Comparison of ENCODE assay signal across 8 mouse cellular contexts in genomic region chr2:84886234-84886731, GRCm38 (mm10). TPM values are rescaled to one million over a fixed set of nuclear protein-coding genes. Genes with fewer than 3 reads are reported as not detected.
DNase-seq lines count a peak whose midpoint lies in the region; ATAC-seq and TF ChIP-seq lines count a peak whose summit lies in the region.

Gene Rtn4rl2, minus strand, starts transcription at chr2:84886710.

- H3K27ac ChIP-seq in kidney, embryonic 16.5 days (ENCODE audit: low read length) = no peak within 1 kb of the TSS
- H3K27ac ChIP-seq in bone marrow macrophage, adult 2 months (ENCODE audit: insufficient read depth, low read depth, low read length) = no peak within 1 kb of the TSS
- H3K27ac ChIP-seq in heart, embryonic 15.5 days = no peak within 1 kb of the TSS
- H3K27ac ChIP-seq in limb, embryonic 11.5 days (replicated peaks; ENCODE audit: low read depth, low read length) = no peak within 1 kb of the TSS

- under 1% methylated on average over 33 of the region's 35 CpGs for WGBS in kidney, embryonic 16.5 days
- 1% methylated on average over 33 of the region's 35 CpGs for WGBS in heart, embryonic 15.5 days
- WGBS in limb, embryonic 11.5 days = 1% methylated on average over 24 of the region's 35 CpGs

- peak within 1 kb of the TSS; percentile 61 for H3K9ac ChIP-seq in kidney, embryonic 16.5 days (replicated peaks; ENCODE audit: low read length)
- H3K9ac ChIP-seq in heart, embryonic 15.5 days = peak within 1 kb of the TSS; percentile 47
- peak within 1 kb of the TSS; percentile 27; the same call in 1 of the 2 replicates for H3K9ac ChIP-seq in limb, embryonic 11.5 days (ENCODE audit: low read length)

- H3K27me3 ChIP-seq in kidney, embryonic 16.5 days (ENCODE audit: insufficient read depth, low read length) = peaks cover 67% of the 10 kb centered on the region
- peaks cover 90% of the 10 kb centered on the region for H3K27me3 ChIP-seq in heart, embryonic 15.5 days
- peaks cover 80% of the 10 kb centered on the region for H3K27me3 ChIP-seq in limb, embryonic 11.5 days (ENCODE audit: control insufficient read depth, insufficient read depth, low read length)

- DNase-seq in kidney, adult 9 months = no peak
- DNase-seq in limb, embryonic 11.5 days (ENCODE audit: low spot score) = peak; percentile 54
- DNase-seq in retina, embryonic 14.5 days (ENCODE audit: low spot score) = peak; percentile 50
- no peak for DNase-seq in cerebellum, adult 9-11 months
- DNase-seq in yolk sac, embryonic 10.5 days (ENCODE audit: low spot score) = no peak

- H3K4me1 ChIP-seq in kidney, embryonic 16.5 days (ENCODE audit: insufficient read depth, low read length) = peaks cover 47% of the 10 kb centered on the region
- H3K4me1 ChIP-seq in bone marrow macrophage, adult 2 months (ENCODE audit: control insufficient read depth, insufficient read depth, low read length) = peaks cover 5% of the 10 kb centered on the region; the same call in 1 of the 2 replicates
- peaks cover 48% of the 10 kb centered on the region for H3K4me1 ChIP-seq in heart, embryonic 15.5 days (replicated peaks)
- H3K4me1 ChIP-seq in limb, embryonic 11.5 days (ENCODE audit: control insufficient read depth, insufficient read depth, low read length) = peaks cover 16% of the 10 kb centered on the region

- TF ChIP-seq CTCF in bone marrow macrophage, adult 2 months (IDR thresholded peaks at IDR 0.05; ENCODE audit: low read depth, low read length) = no peak

- no peaks in the 10 kb centered on the region for H3K36me3 ChIP-seq in kidney, embryonic 16.5 days (ENCODE audit: insufficient read depth, low read length)
- no peaks in the 10 kb centered on the region for H3K36me3 ChIP-seq in heart, embryonic 15.5 days
- H3K36me3 ChIP-seq in limb, embryonic 11.5 days (ENCODE audit: control insufficient read depth, insufficient read depth, low read length) = no peaks in the 10 kb centered on the region

- no peaks in the 10 kb centered on the region for H3K9me3 ChIP-seq in kidney, embryonic 16.5 days (ENCODE audit: low read length)
- H3K9me3 ChIP-seq in heart, embryonic 15.5 days (replicated peaks) = no peaks in the 10 kb centered on the region
- H3K9me3 ChIP-seq in limb, embryonic 11.5 days (ENCODE audit: control insufficient read depth, low read length) = no peaks in the 10 kb centered on the region

- peak within 1 kb of the TSS; percentile 65 for H3K4me3 ChIP-seq in kidney, embryonic 16.5 days (ENCODE audit: low read length)
- H3K4me3 ChIP-seq in bone marrow macrophage, adult 2 months (ENCODE audit: insufficient read depth, low read length) = peak within 1 kb of the TSS; percentile 45
- peak within 1 kb of the TSS; percentile 64 for H3K4me3 ChIP-seq in heart, embryonic 15.5 days
- H3K4me3 ChIP-seq in limb, embryonic 11.5 days (ENCODE audit: low read depth, low read length) = peak within 1 kb of the TSS; percentile 49

- peak; percentile 10; the same call in 1 of the 2 replicates for ATAC-seq in kidney, embryonic 16.5 days (ENCODE audit: low FRiP score, low TSS enrichment)
- ATAC-seq in heart, embryonic 15.5 days (replicated peaks; ENCODE audit: insufficient number of reproducible peaks, insufficient read depth, low FRiP score, low read depth) = no peak
- 0 out of 2 replicates have a peak, but pooled peaks have one; percentile 1 for ATAC-seq in limb, embryonic 11.5 days (ENCODE audit: insufficient number of reproducible peaks, low FRiP score, low TSS enrichment, low read depth)

- H3K4me2 ChIP-seq in kidney, embryonic 16.5 days (replicated peaks; ENCODE audit: low read depth, low read length) = peak within 1 kb of the TSS; percentile 82
- H3K4me2 ChIP-seq in heart, embryonic 15.5 days = peak within 1 kb of the TSS; percentile 92
- H3K4me2 ChIP-seq in limb, embryonic 11.5 days (ENCODE audit: low read depth, severe bottlenecking) = peak within 1 kb of the TSS; percentile 77

- no peak for TF ChIP-seq POLR2A in bone marrow macrophage, adult 2 months (IDR thresholded peaks at IDR 0.05; ENCODE audit: borderline replicate concordance, low read depth, low read length)

RNA-seq across cellular contexts. Expression of gene Rtn4rl2, which starts in this region (rescaled TPM):
- 1.0 and 1.5 TPM in 2 replicates for polyA plus RNA-seq in kidney, embryonic 16.5 days (2015; fragmentation: Nextera tagmentation; extraction: Ambion mirVana)
- not detected in 2 replicates for polyA plus RNA-seq in bone marrow macrophage, adult 2 months (2012; ENCODE audit: insufficient read depth, insufficient read length, missing spikeins)
- polyA plus RNA-seq in heart, embryonic 15.5 days (2015; fragmentation: Nextera tagmentation; extraction: Ambion mirVana) = 1.9 and 2.1 TPM in 2 replicates
- polyA plus RNA-seq in limb, embryonic 11.5 days (2014; fragmentation: Nextera tagmentation; extraction: Ambion mirVana) = 0.75 and 0.96 TPM in 2 replicates

Comparison
In these comparisons a context has a peak if more than half of its experiments do, and no peak if none do; other contexts are left out.
1. Peak in DNase-seq, ATAC-seq, H3K4me3 ChIP-seq, H3K9ac ChIP-seq and H3K4me2 ChIP-seq in limb, embryonic 11.5 days; RNA of the gene not detected or under 1 TPM.